Mouse (Mus musculus): ENCODE results near the gene Gripap1.

GRCm38 (mm10) chrX:7859191-7859753 lies 69.7 kb downstream of the Gripap1 start:
- no peak for TF ChIP-seq CTCF (IDR thresholded peaks at IDR 0.05; ENCODE audit: extremely low read depth, insufficient read length, insufficient replicate concordance, low read depth, low read length)
- TF ChIP-seq POLR2A (IDR thresholded peaks at IDR 0.05; ENCODE audit: low read depth, low read length), result no peak
